Mouse (Mus musculus) ES-E14 (cell line): ENCODE results near the gene Rhbg.

ENCODE experiments used
- MAFK ChIP-seq: IDR thresholded peaks from 2 replicates; pipeline ENCODE4 v1.6.1; 2014; ENCODE audit warnings: mild to moderate bottlenecking, low read depth, low read length, inconsistent platforms; ENCODE audit not compliant: insufficient read depth
- ZNF384 ChIP-seq: IDR thresholded peaks from 2 replicates; pipeline ENCODE4 v1.6.1; 2012; ENCODE audit warnings: low read depth, low read length, inconsistent platforms

DNA sequence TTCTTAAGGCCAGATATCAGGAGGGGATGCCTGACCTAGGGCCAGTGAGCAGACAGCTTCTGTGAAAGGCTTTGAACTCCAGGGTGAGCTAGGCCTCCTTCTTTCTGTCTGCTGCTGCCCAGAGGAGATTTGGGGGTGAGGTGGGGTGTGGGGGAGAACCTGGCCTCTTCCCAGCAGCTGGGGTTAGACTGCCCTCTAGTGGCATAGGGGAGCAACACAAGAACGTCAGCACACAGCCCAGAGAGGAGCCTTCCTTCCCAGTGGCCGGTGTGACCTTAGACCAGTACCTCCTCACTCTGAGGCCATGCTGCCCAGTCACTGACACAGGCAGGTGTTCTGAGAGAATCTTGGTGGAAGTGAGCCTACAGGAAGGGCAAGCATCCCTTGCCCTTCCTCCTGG is 10.4 kb downstream of the Rhbg start:
- no peak for TF ChIP-seq ZNF384
- TF ChIP-seq MAFK: no peak
